Mouse (Mus musculus) c-Kit-positive CD71-positive TER-119-positive erythroid progenitor cells, embryonic 14.5 days (primary cell): ENCODE data around the gene Kif19a.

Source experiments
- DNase-seq: peaks from one replicate; pipeline ENCODE4 v3.0.0-alpha.2; 2013; ENCODE audit warnings: low spot score

Gene Kif19a

GRCm38 (mm10) chr11:114807686-114808427, 42.7 kb downstream of the Kif19a start:
- DNase-seq: no peak

GRCm38 (mm10) chr11:114809371-114809770, 44.2 kb downstream of the Kif19a start:
- no peak for DNase-seq

GRCm38 (mm10) chr11:114810344-114810743, 45.2 kb downstream of the Kif19a start:
- DNase-seq: no peak

GRCm38 (mm10) chr11:114812731-114813240, 47.6 kb downstream of the Kif19a start:
- peak; percentile 71 for DNase-seq

- DNase-seq: no peak
These were observed 49.8 kb downstream of the Kif19a start for GRCm38 (mm10) chr11:114814873-114815592.

- no peak for DNase-seq
These were observed 51.7 kb downstream of the Kif19a start for GRCm38 (mm10) chr11:114816934-114817333.

- DNase-seq: no peak
These were observed 53.0 kb downstream of the Kif19a start for GRCm38 (mm10) chr11:114818185-114818584.

- DNase-seq: no peak
These were observed 53.9 kb downstream of the Kif19a start for GRCm38 (mm10) chr11:114819110-114819509.

- DNase-seq: no peak
These were observed 55.3 kb downstream of the Kif19a start for GRCm38 (mm10) chr11:114820444-114820843.

GRCm38 (mm10) chr11:114821325-114821724, 56.1 kb downstream of the Kif19a start:
- DNase-seq: no peak

GRCm38 (mm10) chr11:114822727-114823126, 57.5 kb downstream of the Kif19a start:
- no peak for DNase-seq

- no peak for DNase-seq
These were observed 58.1 kb downstream of the Kif19a start for GRCm38 (mm10) chr11:114823199-114823725.

- DNase-seq: no peak
These were observed 61.5 kb downstream of the Kif19a start for GRCm38 (mm10) chr11:114826686-114827085.

GRCm38 (mm10) chr11:114829499-114830432, 64.6 kb downstream of the Kif19a start:
- no peak for DNase-seq

- DNase-seq: no peak
These were observed 65.2 kb downstream of the Kif19a start for GRCm38 (mm10) chr11:114830433-114830773.

- no peak for DNase-seq
These were observed 68.0 kb downstream of the Kif19a start for GRCm38 (mm10) chr11:114833166-114833565.
